Mouse (Mus musculus) hindbrain, embryonic 16.5 days (tissue): ENCODE data around the gene Mrpl4. TPM values are rescaled to one million over a fixed set of nuclear protein-coding genes. Genes with fewer than 3 reads are reported as not detected.

Experiments used
- ATAC-seq: fragments of 200-750 bp; cut with Nextera tagmentation; 2 replicates; pipeline ENCODE4 v1.8.0; 2017; ENCODE audit warnings: moderate TSS enrichment, moderate library complexity
- H3K27ac ChIP-seq: fragments of 300-500 bp; sonication (generic); 2 replicates; pipeline ENCODE4 v1.5.1; 2014; ENCODE audit warnings: low read depth, mild to moderate bottlenecking, control low read depth, low read length, moderate library complexity
- H3K27me3 ChIP-seq: fragments of 300-500 bp; sonication (generic); replicated peaks from 2 replicates; pipeline ENCODE4 v1.6.1; 2014; ENCODE audit warnings: low read length; ENCODE audit not compliant: control insufficient read depth, insufficient read depth
- H3K36me3 ChIP-seq: fragments of 300-500 bp; sonication (generic); 2 replicates; pipeline ENCODE4 v1.6.1; 2014; ENCODE audit warnings: mild to moderate bottlenecking, low read length, moderate library complexity, mixed read lengths; ENCODE audit not compliant: control insufficient read depth, insufficient read depth
- H3K4me1 ChIP-seq: fragments of 300-500 bp; sonication (generic); 2 replicates; pipeline ENCODE4 v1.6.1; 2014; ENCODE audit warnings: low read depth, low read length; ENCODE audit not compliant: control insufficient read depth, insufficient read depth
- H3K4me2 ChIP-seq: fragments of 300-500 bp; sonication (generic); 2 replicates; pipeline ENCODE4 v1.6.1; 2014; ENCODE audit warnings: mild to moderate bottlenecking, low read length, control low read depth, moderate library complexity
- H3K4me3 ChIP-seq: fragments of 300-500 bp; sonication (generic); 2 replicates; pipeline ENCODE4 v1.5.1; 2014; ENCODE audit warnings: mild to moderate bottlenecking, low read length, control low read depth, moderate library complexity
- H3K9ac ChIP-seq: fragments of 300-500 bp; sonication (generic); 2 replicates; pipeline ENCODE4 v1.6.1; 2014; ENCODE audit warnings: low read depth, mild to moderate bottlenecking, control low read depth, low read length, moderate library complexity
- H3K9me3 ChIP-seq: fragments of 300-500 bp; sonication (generic); 2 replicates; pipeline ENCODE4 v1.6.1; 2014; ENCODE audit warnings: mild to moderate bottlenecking, low read length, moderate library complexity; ENCODE audit not compliant: control insufficient read depth
- WGBS: fragments of 180-500 bp; shearing (Covaris S2); extraction: QIAGEN DNeasy Blood & Tissue Kit; methylation state at CpG from one replicate; pipeline ENCODE4 v1.1.7; 2014; 5-methylcytosine and 5-hydroxymethylcytosine counted together
- polyA plus RNA-seq: library from polyadenylated mRNA; unstranded; fragments of >200 nt; fragmentation: Nextera tagmentation; extraction: Ambion mirVana; gene quantifications from 2 replicates; pipeline ENCODE4 v1.2.1, GENCODE M21; 2015

Mrpl4 gene
- polyA plus RNA-seq, 1 experiment from 2014 or later, result 114 TPM

DNA sequence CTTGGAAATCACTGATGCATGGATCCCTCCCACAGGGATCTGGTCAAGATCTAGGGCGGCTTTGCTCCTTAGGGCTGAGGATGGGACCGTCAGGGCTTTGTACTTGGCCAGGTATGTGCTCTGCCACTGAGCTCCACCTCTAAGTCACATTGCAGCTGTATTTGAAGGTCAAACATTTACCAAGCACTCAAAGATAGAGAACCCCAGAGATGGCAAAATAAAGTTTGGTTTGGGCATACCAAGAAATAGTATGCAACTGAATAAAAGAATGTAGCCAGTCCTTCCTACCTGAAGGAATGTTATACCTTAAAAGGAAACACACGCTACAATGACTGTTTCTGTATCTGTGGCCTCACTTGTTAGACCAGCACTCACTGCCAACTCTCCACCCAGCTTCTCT, 18.8 kb downstream of the Mrpl4 start:
- no peak overlapping the region for H3K27ac ChIP-seq
- H3K27me3 ChIP-seq, result peaks cover 21% of the 10 kb centered on the region
- WGBS, result 91% methylated on average over 3 of the region's 3 CpGs
- H3K4me1 ChIP-seq, result no peaks in the 10 kb centered on the region
- no peak overlapping the region for H3K4me2 ChIP-seq
- no peaks in the 10 kb centered on the region for H3K9me3 ChIP-seq
- no peak overlapping the region for H3K9ac ChIP-seq
- no peak for ATAC-seq
- no peak overlapping the region for H3K4me3 ChIP-seq
- no peaks in the 10 kb centered on the region for H3K36me3 ChIP-seq

DNA sequence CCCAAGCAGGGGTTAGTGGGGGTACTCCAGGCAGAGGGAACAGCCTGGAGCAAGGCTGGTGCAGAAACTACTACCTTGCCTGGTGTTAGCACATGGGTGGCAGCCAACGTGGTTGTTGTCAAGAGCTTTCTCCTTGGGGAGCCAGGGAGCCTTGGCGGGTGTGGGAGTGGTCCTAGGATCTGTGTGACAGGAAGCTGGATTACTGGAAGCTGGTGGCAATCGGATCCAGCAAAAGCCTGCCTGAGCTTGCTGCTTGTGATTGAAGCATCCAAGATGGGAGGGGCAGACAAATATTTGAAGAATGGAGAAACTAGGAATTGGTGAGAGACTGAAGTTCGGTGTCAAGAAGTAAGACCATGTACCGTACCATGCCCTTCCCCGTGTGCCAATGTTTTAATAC, 19.8 kb downstream of the Mrpl4 start:
- Histone ChIP-seq H3K27ac (no peak overlapping the region), H3K4me2 (no peak overlapping the region), H3K9ac (no peak overlapping the region), H3K27me3 (peaks cover 14% of the 10 kb centered on the region), H3K36me3 (no peaks in the 10 kb centered on the region), H3K9me3 (no peaks in the 10 kb centered on the region), H3K4me1 (no peaks in the 10 kb centered on the region), H3K4me3 (no peak overlapping the region)
- WGBS, result 68% methylated on average over 6 of the region's 6 CpGs
- ATAC-seq, result no peak

DNA sequence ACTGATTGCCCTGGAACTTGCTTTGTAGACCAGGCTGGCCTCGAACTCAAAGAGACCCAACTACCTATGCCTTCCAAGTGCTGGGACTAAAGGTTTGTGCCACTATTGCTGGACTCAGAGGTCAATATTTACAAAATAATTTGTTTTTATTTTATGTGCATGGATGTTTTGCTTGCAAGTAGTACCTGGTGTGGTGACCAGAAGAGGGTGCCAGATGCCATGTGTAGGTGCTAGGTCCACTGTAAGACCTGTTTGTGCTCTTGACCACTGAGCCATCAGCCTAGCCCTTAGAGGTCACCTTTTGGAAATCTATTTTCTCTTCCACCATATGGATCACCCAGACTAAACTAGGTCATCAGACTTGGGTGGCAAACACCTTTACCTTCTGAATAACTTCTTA, 20.2 kb downstream of the Mrpl4 start:
- H3K9ac ChIP-seq, result no peak overlapping the region
- no peaks in the 10 kb centered on the region for H3K9me3 ChIP-seq
- H3K27ac ChIP-seq, result no peak overlapping the region
- WGBS, result 63% methylated on average over 1 of the region's 1 CpGs
- H3K27me3 ChIP-seq, result peaks cover 9% of the 10 kb centered on the region
- no peak for ATAC-seq
- H3K36me3 ChIP-seq, result no peaks in the 10 kb centered on the region
- H3K4me1 ChIP-seq, result no peaks in the 10 kb centered on the region
- no peak overlapping the region for H3K4me2 ChIP-seq
- H3K4me3 ChIP-seq, result no peak overlapping the region

DNA sequence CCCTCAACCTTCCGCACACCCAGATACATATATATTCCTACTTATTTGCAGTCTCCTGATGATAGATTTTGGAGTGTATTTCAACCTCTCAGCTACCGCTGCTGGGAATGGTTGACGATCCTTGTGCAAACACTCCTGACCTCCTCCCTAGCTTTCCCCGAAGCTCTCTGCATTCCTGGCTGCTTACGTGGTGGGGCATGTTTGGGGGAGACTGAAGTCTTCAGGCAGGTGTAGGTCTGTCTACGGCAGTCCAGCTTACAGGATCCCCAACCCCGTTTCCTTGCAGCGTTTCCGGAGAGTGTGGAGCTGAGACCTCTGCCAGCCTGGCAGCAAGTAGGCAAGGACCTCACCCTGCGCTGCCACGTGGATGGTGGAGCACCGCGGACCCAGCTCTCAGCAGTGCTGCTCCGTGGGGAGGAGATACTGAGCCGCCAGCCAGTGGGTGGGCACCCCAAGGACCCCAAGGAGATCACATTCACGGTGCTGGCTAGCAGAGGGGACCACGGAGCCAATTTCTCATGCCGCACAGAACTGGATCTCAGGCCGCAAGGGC, 22.8 kb downstream of the Mrpl4 start:
- H3K27ac ChIP-seq, result no peak overlapping the region
- H3K9me3 ChIP-seq, result no peaks in the 10 kb centered on the region
- H3K4me2 ChIP-seq, result no peak overlapping the region
- H3K4me3 ChIP-seq, result no peak overlapping the region
- H3K9ac ChIP-seq, result no peak overlapping the region
- peaks cover 18% of the 10 kb centered on the region for H3K27me3 ChIP-seq
- peaks cover 11% of the 10 kb centered on the region for H3K4me1 ChIP-seq
- H3K36me3 ChIP-seq, result no peaks in the 10 kb centered on the region
- 70% methylated on average over 19 of the region's 19 CpGs for WGBS
- ATAC-seq, result no peak

DNA sequence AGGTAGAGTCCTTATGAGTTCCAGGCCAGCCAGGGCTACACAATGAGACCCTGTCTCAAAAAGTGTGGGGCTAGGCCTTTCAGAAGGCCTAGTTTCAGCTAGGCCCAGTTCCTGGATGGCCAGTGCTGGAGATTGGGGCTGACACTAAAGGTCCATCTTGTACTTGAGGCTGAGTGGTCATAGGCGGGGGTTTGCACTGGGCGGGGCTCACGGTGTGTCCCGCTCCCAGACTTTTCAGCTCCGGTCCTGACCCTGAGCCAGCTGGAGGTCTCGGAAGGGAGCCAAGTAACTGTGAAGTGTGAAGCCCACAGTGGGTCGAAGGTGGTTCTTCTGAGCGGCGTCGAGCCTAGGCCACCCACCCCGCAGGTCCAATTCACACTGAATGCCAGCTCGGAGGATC, 24.3 kb downstream of the Mrpl4 start:
- 80% methylated on average over 12 of the region's 12 CpGs for WGBS
- ATAC-seq, result no peak

DNA sequence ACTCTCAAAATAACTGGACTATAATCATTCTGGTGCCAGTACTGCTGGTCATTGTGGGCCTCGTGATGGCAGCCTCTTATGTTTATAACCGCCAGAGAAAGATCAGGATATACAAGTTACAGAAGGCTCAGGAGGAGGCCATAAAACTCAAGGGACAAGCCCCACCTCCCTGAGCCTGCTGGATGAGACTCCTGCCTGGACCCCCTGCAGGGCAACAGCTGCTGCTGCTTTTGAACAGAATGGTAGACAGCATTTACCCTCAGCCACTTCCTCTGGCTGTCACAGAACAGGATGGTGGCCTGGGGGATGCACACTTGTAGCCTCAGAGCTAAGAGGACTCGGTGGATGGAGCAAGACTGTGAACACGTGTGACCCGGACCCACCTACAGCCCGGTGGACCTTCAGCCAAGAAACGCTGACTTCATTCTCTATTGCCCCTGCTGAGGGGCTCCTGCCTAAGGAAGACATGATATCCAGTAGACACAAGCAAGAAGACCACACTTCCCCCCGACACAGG, 25.3 kb downstream of the Mrpl4 start:
- Histone ChIP-seq H3K27me3 (peaks cover 21% of the 10 kb centered on the region), H3K36me3 (no peaks in the 10 kb centered on the region), H3K9me3 (no peaks in the 10 kb centered on the region), H3K27ac (no peak overlapping the region), H3K4me3 (no peak overlapping the region), H3K4me1 (peaks cover 26% of the 10 kb centered on the region), H3K4me2 (no peak overlapping the region), H3K9ac (no peak overlapping the region)
- ATAC-seq, result no peak
- 54% methylated on average over 8 of the region's 8 CpGs for WGBS

More for the DNA sequence above, 24.3 kb downstream of the Mrpl4 start:
- Histone ChIP-seq H3K4me3 (no peak overlapping the region), H3K9ac (no peak overlapping the region), H3K27me3 (peaks cover 19% of the 10 kb centered on the region), H3K4me2 (no peak overlapping the region), H3K4me1 (peaks cover 20% of the 10 kb centered on the region), H3K9me3 (no peaks in the 10 kb centered on the region), H3K27ac (no peak overlapping the region), H3K36me3 (no peaks in the 10 kb centered on the region)

DNA sequence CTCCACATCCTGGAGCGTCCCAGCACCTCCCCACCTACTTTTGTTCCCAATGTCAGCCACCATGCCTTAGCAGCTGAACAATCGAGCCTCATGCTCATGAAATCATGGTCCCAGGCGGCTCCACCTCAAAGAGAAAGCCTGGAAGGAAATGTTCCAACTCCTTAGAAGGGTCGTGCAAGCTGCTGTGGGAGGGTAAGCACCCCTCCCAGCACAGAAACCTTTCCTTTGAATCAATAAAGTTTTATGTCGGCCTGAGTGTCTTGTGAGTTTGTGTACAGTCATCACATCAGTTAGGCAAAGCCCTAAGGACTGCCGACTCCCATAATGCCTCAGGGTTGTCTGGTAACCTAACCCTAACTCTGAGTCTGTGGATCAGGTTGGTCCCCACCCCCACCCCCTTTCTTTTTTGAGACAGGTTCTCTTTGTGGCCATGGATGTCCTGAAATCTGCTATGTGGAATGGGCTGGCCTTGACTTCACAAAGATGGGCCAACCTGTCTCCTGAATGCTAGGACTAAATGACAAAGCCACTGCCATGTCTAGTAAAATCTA, 26.1 kb downstream of the Mrpl4 start:
- Histone ChIP-seq H3K4me2 (no peak overlapping the region), H3K27me3 (peaks cover 26% of the 10 kb centered on the region), H3K4me3 (no peak overlapping the region), H3K36me3 (no peaks in the 10 kb centered on the region), H3K4me1 (peaks cover 34% of the 10 kb centered on the region), H3K9me3 (no peaks in the 10 kb centered on the region), H3K9ac (no peak overlapping the region), H3K27ac (no peak overlapping the region)
- ATAC-seq, result no peak
- WGBS, result 72% methylated on average over 6 of the region's 6 CpGs

DNA sequence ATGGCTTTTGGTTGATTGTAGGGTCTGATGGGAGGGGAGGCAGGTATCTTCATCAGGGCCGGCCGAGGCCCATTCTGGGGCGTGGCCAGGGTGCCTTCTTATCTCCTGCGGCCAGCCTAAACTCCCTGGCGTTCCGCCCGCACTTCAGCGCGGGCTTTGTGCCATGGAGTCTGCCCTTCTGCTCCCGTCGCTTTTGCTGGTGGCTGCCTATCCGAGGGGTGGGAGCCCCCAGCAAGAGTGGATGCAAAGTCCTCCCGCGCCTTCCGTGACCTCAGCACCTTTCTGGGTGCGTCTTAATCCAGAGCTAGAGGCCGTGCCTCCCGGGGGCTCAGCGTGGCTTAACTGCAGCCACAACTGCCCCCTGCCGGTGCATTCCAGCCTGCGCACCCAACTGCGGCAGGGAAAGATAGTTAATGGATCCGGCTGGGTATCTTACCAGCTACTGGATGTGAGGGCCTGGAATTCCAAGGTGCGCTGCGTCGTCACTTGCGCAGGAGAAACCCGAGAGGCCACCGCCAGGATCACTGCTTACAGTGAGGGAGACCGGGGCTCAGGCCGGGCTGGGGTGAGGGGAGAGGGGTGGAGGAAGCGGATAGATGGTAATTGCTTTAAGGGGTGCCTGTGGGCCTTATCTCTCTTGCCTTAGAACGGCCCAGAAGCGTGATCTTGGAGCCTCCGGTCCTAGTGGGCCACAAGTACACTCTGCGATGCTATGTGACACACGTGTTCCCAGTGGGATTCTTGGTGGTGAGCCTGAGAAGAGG, 26.9 kb downstream of the Mrpl4 start, which contains the start of gene Icam4:
TSS of gene Icam4 (plus strand) at position 83 of the 764 bp plus-strand sequence.
- Histone ChIP-seq H3K4me2 (peak within 1 kb of the TSS; percentile 98), H3K9ac (0 out of 2 replicates have a peak within 1 kb of the TSS, but pooled peaks have one; percentile 33), H3K4me1 (peaks cover 35% of the 10 kb centered on the region), H3K4me3 (peak within 1 kb of the TSS; percentile 23), H3K36me3 (no peaks in the 10 kb centered on the region), H3K9me3 (no peaks in the 10 kb centered on the region), H3K27ac (no peak within 1 kb of the TSS), H3K27me3 (peaks cover 31% of the 10 kb centered on the region)
- WGBS, result 3% methylated on average over 36 of the region's 37 CpGs
- no peak for ATAC-seq

DNA sequence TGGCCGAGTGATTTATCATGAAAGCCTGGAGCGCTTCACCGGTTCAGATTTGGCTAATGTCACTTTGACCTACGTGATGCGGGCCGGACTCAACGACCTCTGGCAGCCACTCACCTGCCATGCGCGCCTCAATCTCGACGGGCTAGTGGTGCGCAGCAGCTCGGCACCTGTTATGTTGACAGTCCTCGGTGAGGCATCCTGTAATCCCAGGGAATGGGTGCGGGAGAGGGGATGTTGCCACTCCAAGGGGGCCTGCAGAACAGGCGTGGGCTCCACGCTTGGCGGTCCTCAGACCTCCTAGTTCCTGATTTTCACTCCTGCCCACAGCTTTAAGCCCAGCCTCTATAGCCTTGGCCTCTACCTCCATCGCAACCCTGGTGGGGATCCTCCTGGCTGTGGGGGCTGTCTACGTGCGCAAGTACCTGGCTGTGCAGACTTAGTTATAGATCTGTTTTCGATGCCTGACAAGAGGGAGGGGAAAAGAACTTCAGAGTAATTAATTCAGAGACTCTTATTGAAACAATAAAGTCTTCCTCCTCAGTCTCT, 27.6 kb downstream of the Mrpl4 start:
- ATAC-seq, result no peak
- Histone ChIP-seq H3K9ac (no peak overlapping the region), H3K4me3 (no peak overlapping the region), H3K27ac (no peak overlapping the region), H3K27me3 (peaks cover 38% of the 10 kb centered on the region), H3K4me2 (peak overlapping the region; percentile 98), H3K36me3 (no peaks in the 10 kb centered on the region), H3K4me1 (peaks cover 41% of the 10 kb centered on the region), H3K9me3 (no peaks in the 10 kb centered on the region)
- 21% methylated on average over 22 of the region's 22 CpGs for WGBS
